Mouse (Mus musculus) spleen, adult 2 months (tissue): ENCODE data around the gene Tcf25.

Source experiments
- CTCF ChIP-seq: fragments of 200-500 bp; IDR thresholded peaks from 2 replicates; pipeline ENCODE4 v1.5.1; 2011; ENCODE audit warnings: mild to moderate bottlenecking, inconsistent platforms; ENCODE audit not compliant: insufficient read depth, insufficient read length, insufficient replicate concordance; ENCODE audit errors: extremely low read depth
- POLR2A ChIP-seq: fragments of 200-500 bp; IDR thresholded peaks from 2 replicates; pipeline ENCODE4 v1.6.1; 2011; ENCODE audit warnings: low read depth, low read length, inconsistent platforms

DNA sequence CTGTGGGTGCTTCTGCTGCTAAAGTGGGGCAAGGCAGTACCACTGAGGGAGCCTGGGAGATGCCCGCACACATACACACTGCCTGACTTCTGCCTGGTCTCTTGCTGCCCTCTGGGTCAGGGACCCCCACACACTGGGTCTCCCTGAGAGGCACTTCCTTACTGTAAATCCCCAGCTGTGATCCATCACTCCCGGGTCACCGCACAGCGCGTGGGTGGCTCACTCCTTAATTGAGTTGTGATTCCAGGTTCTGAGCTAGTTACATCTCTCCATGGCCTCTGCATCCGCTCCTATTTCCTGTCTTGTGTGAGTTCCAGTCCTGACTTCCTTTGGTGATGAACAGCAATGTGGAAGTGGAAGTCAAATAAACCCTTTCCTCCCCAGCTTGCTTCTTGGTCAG is 42.9 kb upstream of the Tcf25 start:
- TF ChIP-seq CTCF (no peak), POLR2A (no peak)
